Mouse (Mus musculus): ENCODE data around the gene Dhcr7. TPM values are rescaled to one million over a fixed set of nuclear protein-coding genes. Genes with fewer than 3 reads are reported as not detected.
A peak's percentile ranks its signal among the peaks of the same experiment; 100 is the strongest.

Gene Dhcr7
- polyA plus RNA-seq, 1 experiment, result 114 TPM

- TF ChIP-seq CTCF (IDR thresholded peaks at IDR 0.05; ENCODE audit: extremely low read depth, insufficient read length, insufficient replicate concordance, low read depth, low read length), result no peak
- no peak for TF ChIP-seq POLR2A (IDR thresholded peaks at IDR 0.05; ENCODE audit: low read depth, low read length)
- Histone ChIP-seq H3K4me1 (ENCODE audit: control insufficient read depth, insufficient read depth, insufficient read length, low read length) (peaks cover 28% of the 10 kb centered on the region), H3K27ac (ENCODE audit: insufficient read depth, low read depth, low read length) (no peak overlapping the region), H3K36me3 (ENCODE audit: control insufficient read depth, insufficient read depth, low read length) (peaks cover 11% of the 10 kb centered on the region), H3K27me3 (ENCODE audit: control insufficient read depth, insufficient read depth, low read length) (no peaks in the 10 kb centered on the region), H3K4me3 (ENCODE audit: low read depth, low read length) (no peak overlapping the region)
- WGBS, result 70% methylated on average over 6 of the region's 6 CpGs
Observed at GRCm38 (mm10) chr7:143833581-143834190, 10.7 kb downstream of the Dhcr7 start.

GRCm38 (mm10) chr7:143834316-143834715 lies 11.4 kb downstream of the Dhcr7 start:
- no peaks in the 10 kb centered on the region for H3K27me3 ChIP-seq (ENCODE audit: control insufficient read depth, insufficient read depth, low read length)
- H3K4me3 ChIP-seq (ENCODE audit: low read depth, low read length), result no peak overlapping the region
- H3K4me1 ChIP-seq (ENCODE audit: control insufficient read depth, insufficient read depth, insufficient read length, low read length), result peaks cover 28% of the 10 kb centered on the region
- peak overlapping the region; percentile 75 for H3K27ac ChIP-seq (ENCODE audit: insufficient read depth, low read depth, low read length)
- H3K36me3 ChIP-seq (ENCODE audit: control insufficient read depth, insufficient read depth, low read length), result peaks cover 11% of the 10 kb centered on the region
- no peak for TF ChIP-seq POLR2A (IDR thresholded peaks at IDR 0.05; ENCODE audit: low read depth, low read length)
- no peak for TF ChIP-seq CTCF (IDR thresholded peaks at IDR 0.05; ENCODE audit: extremely low read depth, insufficient read length, insufficient replicate concordance, low read depth, low read length)
- 59% methylated on average over 2 of the region's 2 CpGs for WGBS

GRCm38 (mm10) chr7:143834972-143835371 lies 12.0 kb downstream of the Dhcr7 start:
- no peaks in the 10 kb centered on the region for H3K27me3 ChIP-seq (ENCODE audit: control insufficient read depth, insufficient read depth, low read length)
- no peak overlapping the region for H3K4me3 ChIP-seq (ENCODE audit: low read depth, low read length)
- peaks cover 11% of the 10 kb centered on the region for H3K36me3 ChIP-seq (ENCODE audit: control insufficient read depth, insufficient read depth, low read length)
- H3K27ac ChIP-seq (ENCODE audit: insufficient read depth, low read depth, low read length), result peak overlapping the region; percentile 75
- TF ChIP-seq CTCF (IDR thresholded peaks at IDR 0.05; ENCODE audit: extremely low read depth, insufficient read length, insufficient replicate concordance, low read depth, low read length) (no peak), POLR2A (IDR thresholded peaks at IDR 0.05; ENCODE audit: low read depth, low read length) (no peak)
- 19% methylated on average over 3 of the region's 3 CpGs for WGBS
- peaks cover 28% of the 10 kb centered on the region for H3K4me1 ChIP-seq (ENCODE audit: control insufficient read depth, insufficient read depth, insufficient read length, low read length)

- WGBS, result 77% methylated on average over 3 of the region's 3 CpGs
- Histone ChIP-seq H3K4me1 (ENCODE audit: control insufficient read depth, insufficient read depth, insufficient read length, low read length) (peaks cover 22% of the 10 kb centered on the region), H3K36me3 (ENCODE audit: control insufficient read depth, insufficient read depth, low read length) (peaks cover 33% of the 10 kb centered on the region), H3K27me3 (ENCODE audit: control insufficient read depth, insufficient read depth, low read length) (no peaks in the 10 kb centered on the region), H3K27ac (ENCODE audit: insufficient read depth, low read depth, low read length) (no peak overlapping the region), H3K4me3 (ENCODE audit: low read depth, low read length) (no peak overlapping the region)
- TF ChIP-seq POLR2A (IDR thresholded peaks at IDR 0.05; ENCODE audit: low read depth, low read length) (no peak), CTCF (IDR thresholded peaks at IDR 0.05; ENCODE audit: extremely low read depth, insufficient read length, insufficient replicate concordance, low read depth, low read length) (no peak)
Observed at GRCm38 (mm10) chr7:143837705-143838358, 14.9 kb downstream of the Dhcr7 start.

- TF ChIP-seq CTCF (IDR thresholded peaks at IDR 0.05; ENCODE audit: extremely low read depth, insufficient read length, insufficient replicate concordance, low read depth, low read length) (no peak), POLR2A (IDR thresholded peaks at IDR 0.05; ENCODE audit: low read depth, low read length) (no peak)
- H3K36me3 ChIP-seq (ENCODE audit: control insufficient read depth, insufficient read depth, low read length), result peaks cover 51% of the 10 kb centered on the region
- peaks cover 6% of the 10 kb centered on the region for H3K4me1 ChIP-seq (ENCODE audit: control insufficient read depth, insufficient read depth, insufficient read length, low read length)
Observed at GRCm38 (mm10) chr7:143840121-143840520, 17.2 kb downstream of the Dhcr7 start.

GRCm38 (mm10) chr7:143841301-143841700 lies 18.4 kb downstream of the Dhcr7 start:
- WGBS, result 97% methylated on average over 8 of the region's 8 CpGs
- H3K27me3 ChIP-seq (ENCODE audit: control insufficient read depth, insufficient read depth, low read length), result no peaks in the 10 kb centered on the region
- no peak overlapping the region for H3K4me3 ChIP-seq (ENCODE audit: low read depth, low read length)
- no peaks in the 10 kb centered on the region; the same call in 1 of the 2 replicates for H3K4me1 ChIP-seq (ENCODE audit: control insufficient read depth, insufficient read depth, insufficient read length, low read length)
- no peak overlapping the region for H3K27ac ChIP-seq (ENCODE audit: insufficient read depth, low read depth, low read length)
- no peak for TF ChIP-seq POLR2A (IDR thresholded peaks at IDR 0.05; ENCODE audit: low read depth, low read length)
- no peak for TF ChIP-seq CTCF (IDR thresholded peaks at IDR 0.05; ENCODE audit: extremely low read depth, insufficient read length, insufficient replicate concordance, low read depth, low read length)
- peaks cover 63% of the 10 kb centered on the region for H3K36me3 ChIP-seq (ENCODE audit: control insufficient read depth, insufficient read depth, low read length)

More at GRCm38 (mm10) chr7:143840121-143840520, 17.2 kb downstream of the Dhcr7 start:
- whole genome bisulfite sequencing, result 91% methylated on average over 5 of the region's 5 CpGs
- H3K27me3 ChIP-seq (ENCODE audit: control insufficient read depth, insufficient read depth, low read length), result no peaks in the 10 kb centered on the region
- no peak overlapping the region for H3K4me3 ChIP-seq (ENCODE audit: low read depth, low read length)
- H3K27ac ChIP-seq (ENCODE audit: insufficient read depth, low read depth, low read length), result no peak overlapping the region

GRCm38 (mm10) chr7:143848127-143848767 lies 25.3 kb downstream of the Dhcr7 start:
- Histone ChIP-seq H3K27ac (ENCODE audit: insufficient read depth, low read depth, low read length) (peak overlapping the region; percentile 94), H3K4me1 (ENCODE audit: control insufficient read depth, insufficient read depth, insufficient read length, low read length) (peaks cover 12% of the 10 kb centered on the region; the same call in 1 of the 2 replicates), H3K4me3 (ENCODE audit: low read depth, low read length) (no peak overlapping the region), H3K27me3 (ENCODE audit: control insufficient read depth, insufficient read depth, low read length) (no peaks in the 10 kb centered on the region), H3K36me3 (ENCODE audit: control insufficient read depth, insufficient read depth, low read length) (peaks cover 41% of the 10 kb centered on the region)
- WGBS, result 43% methylated on average over 5 of the region's 5 CpGs
- TF ChIP-seq CTCF (IDR thresholded peaks at IDR 0.05; ENCODE audit: extremely low read depth, insufficient read length, insufficient replicate concordance, low read depth, low read length), result no peak
- TF ChIP-seq POLR2A (IDR thresholded peaks at IDR 0.05; ENCODE audit: low read depth, low read length), result no peak
